Comparison of ENCODE assay signal across 11 mouse cellular contexts in genomic region chrX:136959688-136960087, GRCm38 (mm10). TPM values are rescaled to one million over a fixed set of nuclear protein-coding genes. Genes with fewer than 3 reads are reported as not detected.
DNase-seq lines count a peak whose midpoint lies in the region; ATAC-seq and TF ChIP-seq lines count a peak whose summit lies in the region.
"Had no signal": no experiment of that assay in that cellular context is flagged by ENCODE, and none has a peak within 500 bp of the region (broad histone marks: within the 10 kb centered on the region; RNA-seq: fewer than 3 reads in every experiment).

No protein-coding gene starts in this region.

- no peak overlapping the region for H3K4me3 ChIP-seq in embryonic facial prominence, embryonic 11.5 days (ENCODE audit: low read depth, low read length)
- H3K4me3 ChIP-seq in embryonic facial prominence, embryonic 10.5 days = no peak overlapping the region
- no peak overlapping the region for H3K4me3 ChIP-seq in liver, adult 2 months (ENCODE audit: insufficient read depth, low read depth, low read length)
- no peak overlapping the region for H3K4me3 ChIP-seq in liver, embryonic 12.5 days

- intact Hi-C loops in heart, postnatal 25 days (cut with DNase I) = no loop called here

- TF ChIP-seq POLR2A in liver, adult 2 months (IDR thresholded peaks at IDR 0.05; ENCODE audit: extremely low read depth, insufficient read depth, low read length) = no peak

- no peak for ATAC-seq in embryonic facial prominence, embryonic 11.5 days (replicated peaks; ENCODE audit: insufficient number of reproducible peaks, low FRiP score, low TSS enrichment, low read depth)
- ATAC-seq in liver, embryonic 12.5 days = no peak

- 33% methylated on average over 2 of the region's 2 CpGs for WGBS in embryonic facial prominence, embryonic 11.5 days
- 33% methylated on average over 2 of the region's 2 CpGs for WGBS in embryonic facial prominence, embryonic 10.5 days
- 25% methylated on average over 2 of the region's 2 CpGs for WGBS in liver, adult 2 months
- WGBS in liver, embryonic 12.5 days (ENCODE audit: insufficient replicate concordance) = 16% methylated on average over 2 of the region's 2 CpGs

- no peaks in the 10 kb centered on the region for H3K27me3 ChIP-seq in embryonic facial prominence, embryonic 11.5 days (ENCODE audit: control insufficient read depth, insufficient read depth, low read length)
- H3K27me3 ChIP-seq in embryonic facial prominence, embryonic 10.5 days (replicated peaks; ENCODE audit: low read depth, poor library complexity, severe bottlenecking) = no peaks in the 10 kb centered on the region
- H3K27me3 ChIP-seq in liver, adult 2 months (ENCODE audit: control insufficient read depth, insufficient read depth, low read length) = no peaks in the 10 kb centered on the region
- no peaks in the 10 kb centered on the region for H3K27me3 ChIP-seq in liver, embryonic 12.5 days (replicated peaks)

- no peaks in the 10 kb centered on the region for H3K79me2 ChIP-seq in liver, adult 2 months (ENCODE audit: control insufficient read depth, insufficient read depth, low read length)

- H3K9ac ChIP-seq in embryonic facial prominence, embryonic 11.5 days (replicated peaks; ENCODE audit: low read length) = no peak overlapping the region
- H3K9ac ChIP-seq in liver, adult 2 months (ENCODE audit: low read depth, low read length) = no peak overlapping the region
- no peak overlapping the region for H3K9ac ChIP-seq in liver, embryonic 12.5 days

- H3K4me2 ChIP-seq in embryonic facial prominence, embryonic 11.5 days (ENCODE audit: low read depth, low read length) = no peak overlapping the region
- no peak overlapping the region for H3K4me2 ChIP-seq in liver, embryonic 12.5 days

- DNase-seq in embryonic facial prominence, embryonic 11.5 days (ENCODE audit: low spot score) = peak; percentile 7
- DNase-seq in embryonic facial prominence, embryonic 10.5 days (ENCODE audit: low spot score) = no peak
- no peak for DNase-seq in liver, adult 2 months (ENCODE audit: extremely low read depth, low read depth, low spot score)
- peak; percentile 13 for DNase-seq in T-cell, adult 2 months (ENCODE audit: low spot score)
- peak; percentile 17 to 52 for DNase-seq in kidney, postnatal 4 days
- DNase-seq in urinary bladder, postnatal 4 days (ENCODE audit: low spot score in 2 of 2) = no peak
- DNase-seq in heart, postnatal 25 days (ENCODE audit: low spot score) = no peak

- H3K4me1 ChIP-seq in embryonic facial prominence, embryonic 11.5 days (ENCODE audit: control insufficient read depth, insufficient read depth, low read length) = no peaks in the 10 kb centered on the region
- H3K4me1 ChIP-seq in embryonic facial prominence, embryonic 10.5 days = no peaks in the 10 kb centered on the region
- H3K4me1 ChIP-seq in liver, adult 2 months (ENCODE audit: control insufficient read depth, insufficient read depth, low read length) = no peaks in the 10 kb centered on the region
- H3K4me1 ChIP-seq in liver, embryonic 12.5 days = no peaks in the 10 kb centered on the region

- no peaks in the 10 kb centered on the region for H3K36me3 ChIP-seq in embryonic facial prominence, embryonic 11.5 days (replicated peaks; ENCODE audit: control insufficient read depth, insufficient read depth, low read depth, low read length)
- no peaks in the 10 kb centered on the region for H3K36me3 ChIP-seq in embryonic facial prominence, embryonic 10.5 days (replicated peaks)
- no peaks in the 10 kb centered on the region for H3K36me3 ChIP-seq in liver, adult 2 months (ENCODE audit: control insufficient read depth, insufficient read depth, low read length)
- H3K36me3 ChIP-seq in liver, embryonic 12.5 days = no peaks in the 10 kb centered on the region

- no peaks in the 10 kb centered on the region for H3K9me3 ChIP-seq in embryonic facial prominence, embryonic 11.5 days (replicated peaks; ENCODE audit: control insufficient read depth, low read length)
- no peaks in the 10 kb centered on the region for H3K9me3 ChIP-seq in embryonic facial prominence, embryonic 10.5 days
- no peaks in the 10 kb centered on the region for H3K9me3 ChIP-seq in liver, embryonic 12.5 days (replicated peaks)

- H3K27ac ChIP-seq in embryonic facial prominence, embryonic 11.5 days (replicated peaks; ENCODE audit: low read depth, low read length) = no peak overlapping the region
- no peak overlapping the region for H3K27ac ChIP-seq in embryonic facial prominence, embryonic 10.5 days (replicated peaks)
- no peak overlapping the region for H3K27ac ChIP-seq in liver, adult 2 months (replicated peaks; ENCODE audit: insufficient read depth, low read depth, low read length)
- H3K27ac ChIP-seq in liver, embryonic 12.5 days = no peak overlapping the region
- H3K27ac ChIP-seq: macrophage had no signal

- TF ChIP-seq CTCF in liver, adult 2 months (IDR thresholded peaks at IDR 0.05; ENCODE audit: low read depth, low read length) = peak; percentile 31; the same call in 1 of the 2 replicates

RNA-seq across cellular contexts. Expression of gene Tmsb15b2, which starts 15.6 kb away (rescaled TPM):
- polyA plus RNA-seq in embryonic facial prominence, embryonic 11.5 days (2014; fragmentation: Nextera tagmentation; extraction: Ambion mirVana) = 92.4 and 92.5 TPM in 2 replicates
- 50.6 and 62.9 TPM in 2 replicates for polyA plus RNA-seq in embryonic facial prominence, embryonic 10.5 days (2016; fragmentation: Nextera tagmentation; extraction: Ambion mirVana)
- total RNA-seq in liver, adult 2 months (2014; rRNA removed) = 1.4 TPM in 1 of 2 replicates, not detected in the other
- 0.51 TPM in 1 of 2 replicates, not detected in the other for polyA plus RNA-seq in liver, adult 2 months (2012; rRNA removed)
- 7.2 TPM in 2 replicates for polyA plus RNA-seq in liver, embryonic 12.5 days (2016; fragmentation: Nextera tagmentation; extraction: Ambion mirVana)
- total RNA-seq in heart, postnatal 25 days (2021) = 1 to 10 TPM in 1 of 2 experiments, not detected in 1; 2.9 TPM
- polyA plus RNA-seq: macrophage had no signal

RNA-seq across cellular contexts. Expression of gene Tmsb15l, which starts 17.0 kb away (rescaled TPM):
- polyA plus RNA-seq in embryonic facial prominence, embryonic 11.5 days (2014; fragmentation: Nextera tagmentation; extraction: Ambion mirVana) = 11.8 and 12.9 TPM in 2 replicates
- 4.7 and 5.7 TPM in 2 replicates for polyA plus RNA-seq in embryonic facial prominence, embryonic 10.5 days (2016; fragmentation: Nextera tagmentation; extraction: Ambion mirVana)
- total RNA-seq in liver, adult 2 months (2014; rRNA removed) = 1.3 and 2.2 TPM in 2 replicates
- 0.12 and 0.21 TPM in 2 replicates for polyA plus RNA-seq in liver, adult 2 months (2012; rRNA removed)
- polyA plus RNA-seq in liver, embryonic 12.5 days (2016; fragmentation: Nextera tagmentation; extraction: Ambion mirVana) = 0.29 and 0.74 TPM in 2 replicates
- not detected for total RNA-seq in heart, postnatal 25 days (2021)

RNA-seq across cellular contexts. Expression of gene Tmsb15b1, which starts 17.0 kb away (rescaled TPM):
- polyA plus RNA-seq in embryonic facial prominence, embryonic 11.5 days (2014; fragmentation: Nextera tagmentation; extraction: Ambion mirVana) = 30.6 and 35.8 TPM in 2 replicates
- 22.7 and 25.2 TPM in 2 replicates for polyA plus RNA-seq in embryonic facial prominence, embryonic 10.5 days (2016; fragmentation: Nextera tagmentation; extraction: Ambion mirVana)
- 1.5 and 1.9 TPM in 2 replicates for total RNA-seq in liver, adult 2 months (2014; rRNA removed)
- 0.43 and 0.68 TPM in 2 replicates for polyA plus RNA-seq in liver, adult 2 months (2012; rRNA removed)
- polyA plus RNA-seq in liver, embryonic 12.5 days (2016; fragmentation: Nextera tagmentation; extraction: Ambion mirVana) = 5.0 and 5.2 TPM in 2 replicates
- 1 to 10 TPM in 1 of 2 experiments, not detected in 1; 1.2 TPM for total RNA-seq in heart, postnatal 25 days (2021)
- polyA plus RNA-seq: macrophage had no signal

RNA-seq across cellular contexts. Expression of gene H2bfm, which starts 32.6 kb away (rescaled TPM):
- not detected in 2 replicates for polyA plus RNA-seq in embryonic facial prominence, embryonic 11.5 days (2014; fragmentation: Nextera tagmentation; extraction: Ambion mirVana)
- not detected in 2 replicates for polyA plus RNA-seq in embryonic facial prominence, embryonic 10.5 days (2016; fragmentation: Nextera tagmentation; extraction: Ambion mirVana)
- not detected in 2 replicates for total RNA-seq in liver, adult 2 months (2014; rRNA removed)
- polyA plus RNA-seq in liver, adult 2 months (2012; rRNA removed) = not detected in 2 replicates
- not detected in 2 replicates for polyA plus RNA-seq in liver, embryonic 12.5 days (2016; fragmentation: Nextera tagmentation; extraction: Ambion mirVana)
- total RNA-seq in heart, postnatal 25 days (2021) = not detected
- polyA plus RNA-seq: heart, embryonic 14.5 days; macrophage; stomach, embryonic 16.5 days had no signal

RNA-seq across cellular contexts. Expression of gene Zcchc18, which starts 33.3 kb away (rescaled TPM):
- 59.5 and 61.3 TPM in 2 replicates for polyA plus RNA-seq in embryonic facial prominence, embryonic 11.5 days (2014; fragmentation: Nextera tagmentation; extraction: Ambion mirVana)
- polyA plus RNA-seq in embryonic facial prominence, embryonic 10.5 days (2016; fragmentation: Nextera tagmentation; extraction: Ambion mirVana) = 32.5 and 39.2 TPM in 2 replicates
- total RNA-seq in liver, adult 2 months (2014; rRNA removed) = 0.20 TPM in 1 of 2 replicates, not detected in the other
- polyA plus RNA-seq in liver, adult 2 months (2012; rRNA removed) = 0.04 TPM in 1 of 2 replicates, not detected in the other
- 0.67 and 0.91 TPM in 2 replicates for polyA plus RNA-seq in liver, embryonic 12.5 days (2016; fragmentation: Nextera tagmentation; extraction: Ambion mirVana)
- not detected for total RNA-seq in heart, postnatal 25 days (2021)
- polyA plus RNA-seq: macrophage had no signal

Comparison
In these comparisons a context has a peak if more than half of its experiments do, and no peak if none do; other contexts are left out.
1. DNase-seq: peak in embryonic facial prominence, embryonic 11.5 days (single experiment), T-cell, adult 2 months (single experiment) and kidney, postnatal 4 days (2 of 2); none in embryonic facial prominence, embryonic 10.5 days (single experiment), liver, adult 2 months (single experiment), urinary bladder, postnatal 4 days (0 of 2) and heart, postnatal 25 days (single experiment).